Mouse (Mus musculus) CH12.LX (cell line): Measurements from ENCODE around the gene Grwd1.

Experiments
- CTCF ChIP-seq, 2 experiments: IDR thresholded peaks in 1 of 2; conservative IDR thresholded peaks in 1 of 2; 2 replicates each; pipeline ENCODE4 v1.5.1; 2011 to 2012; ENCODE audit warnings: low read depth in 2 of 2, low read length in 2 of 2, improper control_type of control experiment in 1 of 2, inconsistent platforms in 1 of 2, mild to moderate bottlenecking in 1 of 2, moderate library complexity in 1 of 2
- ELF1 ChIP-seq: IDR thresholded peaks from 2 replicates; pipeline ENCODE4 v1.6.1; 2014; ENCODE audit warnings: low read depth, mild to moderate bottlenecking, inconsistent platforms, low read length, improper control_type of control experiment
- EP300 ChIP-seq: IDR thresholded peaks from 2 replicates; pipeline ENCODE4 v1.6.1; 2011; ENCODE audit warnings: low read length, improper control_type of control experiment
- GABPA ChIP-seq: IDR thresholded peaks from 2 replicates; pipeline ENCODE4 v1.6.1; 2012; ENCODE audit warnings: low read depth, low read length, improper control_type of control experiment, inconsistent platforms; ENCODE audit not compliant: insufficient replicate concordance
- KAT2A ChIP-seq: IDR thresholded peaks from 2 replicates; pipeline ENCODE4 v1.6.1; 2012; ENCODE audit warnings: low read length, improper control_type of control experiment, inconsistent platforms; ENCODE audit not compliant: insufficient replicate concordance
- MEF2A ChIP-seq: IDR thresholded peaks from 2 replicates; pipeline ENCODE4 v1.6.1; 2014; ENCODE audit warnings: low read depth, mild to moderate bottlenecking, inconsistent platforms, low read length, improper control_type of control experiment, borderline replicate concordance
- NRF1 ChIP-seq: IDR thresholded peaks from 2 replicates; pipeline ENCODE4 v1.6.1; 2014; ENCODE audit warnings: low read depth, mild to moderate bottlenecking, inconsistent platforms, low read length, improper control_type of control experiment, moderate library complexity
- POLR2A ChIP-seq: IDR thresholded peaks from 2 replicates; pipeline ENCODE4 v1.6.1; 2011; ENCODE audit warnings: low read depth, mild to moderate bottlenecking, improper control_type of control experiment, low read length
- POLR2AphosphoS2 ChIP-seq: IDR thresholded peaks from 2 replicates; pipeline ENCODE4 v1.6.1; 2011; ENCODE audit warnings: low read depth, low read length, improper control_type of control experiment
- USF1 ChIP-seq: IDR thresholded peaks from 2 replicates; pipeline ENCODE4 v1.6.1; 2014; ENCODE audit warnings: low read depth, mild to moderate bottlenecking, inconsistent platforms, low read length, improper control_type of control experiment
- ZC3H11A ChIP-seq: IDR thresholded peaks from 2 replicates; pipeline ENCODE4 v1.6.1; 2012; ENCODE audit warnings: low read depth, mild to moderate bottlenecking, inconsistent platforms, low read length, improper control_type of control experiment

DNA sequence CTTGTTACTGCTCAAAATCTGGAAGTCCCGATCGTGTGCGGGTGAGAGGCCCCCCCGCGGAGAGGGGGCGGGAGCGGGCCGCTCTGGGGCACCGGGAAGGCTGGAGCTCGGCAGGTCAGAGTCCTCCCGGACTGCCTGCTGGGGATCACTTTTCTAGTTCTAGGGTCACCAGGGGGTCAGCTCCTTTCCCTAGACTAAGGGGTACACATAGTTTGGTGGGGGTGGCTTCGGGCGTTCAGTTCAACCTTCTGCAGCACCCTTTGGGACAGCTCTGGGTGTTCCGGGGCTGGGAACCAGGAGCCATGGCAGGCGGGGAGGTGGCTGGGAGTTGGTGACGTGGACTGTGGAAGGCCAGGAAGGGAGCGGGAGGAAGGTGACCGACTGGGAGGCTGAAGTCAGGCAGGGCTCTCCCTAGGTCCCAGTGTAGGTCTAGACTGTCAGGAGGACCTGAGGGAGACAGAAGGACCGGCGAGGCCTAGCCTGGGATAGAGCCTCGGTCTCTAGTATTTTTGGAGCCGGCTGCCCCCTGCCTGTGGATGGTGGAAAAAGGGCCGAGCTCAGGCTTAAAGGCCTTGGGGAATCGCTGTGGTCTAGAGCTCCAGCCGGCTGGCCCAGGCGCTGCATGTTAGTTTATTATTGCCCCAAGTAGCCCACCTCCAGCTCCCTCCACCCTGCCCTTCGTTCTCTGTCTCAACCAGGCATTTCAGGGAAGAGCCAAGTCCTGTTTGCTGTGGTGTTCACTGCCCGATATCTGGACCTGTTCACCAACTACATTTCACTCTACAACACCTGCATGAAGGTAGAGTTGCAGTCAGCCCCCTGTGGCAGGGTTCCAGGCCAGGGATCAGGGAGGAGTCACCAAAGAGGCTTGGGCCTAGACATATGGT, 42.6 kb upstream of the Grwd1 start:
- TF ChIP-seq USF1 (no peak), POLR2AphosphoS2 (no peak), MEF2A (no peak), CTCF (conservative IDR thresholded peaks at IDR 0.05 in 1 of 2, IDR thresholded peaks at IDR 0.05 in 1 of 2; ENCODE audit: low read depth in 2 of 2, low read length in 2 of 2) (no peak), KAT2A (no peak), POLR2A (no peak; the same call in 1 of the 2 replicates), GABPA (no peak), EP300 (no peak), ZC3H11A (no peak), ELF1 (no peak), NRF1 (no peak)
